Mouse (Mus musculus): ENCODE measurements around the gene Slc30a10. TPM values are rescaled to one million over a fixed set of nuclear protein-coding genes. Genes with fewer than 3 reads are reported as not detected.

Slc30a10 gene
- total RNA-seq, 2 experiments from 2014 or later = 0.07 to 0.09 TPM

GRCm38 (mm10) chr1:185515526-185515979 is 60.9 kb downstream of the Slc30a10 start:
- no peak for ATAC-seq (ENCODE audit: poor library complexity, severe bottlenecking)

GRCm38 (mm10) chr1:185516041-185516440 is 61.4 kb downstream of the Slc30a10 start:
- ATAC-seq (ENCODE audit: poor library complexity, severe bottlenecking) = no peak

GRCm38 (mm10) chr1:185517566-185517965 is 62.9 kb downstream of the Slc30a10 start:
- ATAC-seq (ENCODE audit: poor library complexity, severe bottlenecking) = no peak

Other genes with a start within 250 kb of the Slc30a10 start
- 20.7 and 23.0 TPM in 2 replicates for gene Iars2, start 125.5 kb upstream of the Slc30a10 start, total RNA-seq (2015)
- 26.4 and 27.6 TPM in 2 replicates for gene Iars2, start 125.5 kb upstream of the Slc30a10 start, total RNA-seq (2017)
- 8.4 and 9.8 TPM in 2 replicates for gene Bpnt1, start 122.7 kb upstream of the Slc30a10 start, total RNA-seq (2015)
- 19.4 and 29.0 TPM in 2 replicates for gene Bpnt1, start 122.7 kb upstream of the Slc30a10 start, total RNA-seq (2017)
- gene Eprs, start 91.8 kb upstream of the Slc30a10 start, total RNA-seq (2015) = 31.7 and 33.6 TPM in 2 replicates
- gene Eprs, start 91.8 kb upstream of the Slc30a10 start, total RNA-seq (2017) = 68.0 and 69.3 TPM in 2 replicates

All from megakaryocyte, adult 5-6 weeks (primary cell).